In genomic region chr11:106344910-106345309, GRCm38 (mm10) we compare ENCODE assay signal across 29 mouse cellular contexts. TPM values are rescaled to one million over a fixed set of nuclear protein-coding genes. Genes with fewer than 3 reads are reported as not detected.
DNase-seq lines count a peak whose midpoint lies in the region; ATAC-seq and TF ChIP-seq lines count a peak whose summit lies in the region.
"Had no signal": no experiment of that assay in that cellular context is flagged by ENCODE, and none has a peak within 500 bp of the region (broad histone marks: within the 10 kb centered on the region; RNA-seq: fewer than 3 reads in every experiment).

No protein-coding gene starts in this region.

- WGBS in embryonic facial prominence, embryonic 11.5 days: 51% methylated on average over 6 of the region's 6 CpGs
- WGBS in embryonic facial prominence, embryonic 10.5 days: 54% methylated on average over 6 of the region's 6 CpGs
- WGBS in lung, embryonic 14.5 days: 41% methylated on average over 6 of the region's 6 CpGs

- no peak for TF ChIP-seq CTCF in lung, embryonic 14.5 days (IDR thresholded peaks at IDR 0.05; ENCODE audit: low read depth)
- TF ChIP-seq CTCF in brain, embryonic 14.5 days (IDR thresholded peaks at IDR 0.05; ENCODE audit: borderline replicate concordance, extremely low read depth, insufficient read depth, insufficient read length): no peak

- no peaks in the 10 kb centered on the region for H3K9me3 ChIP-seq in embryonic facial prominence, embryonic 11.5 days (replicated peaks; ENCODE audit: control insufficient read depth, low read length)
- H3K9me3 ChIP-seq in embryonic facial prominence, embryonic 10.5 days: no peaks in the 10 kb centered on the region
- H3K9me3 ChIP-seq in lung, embryonic 14.5 days (ENCODE audit: low read depth, low read length): no peaks in the 10 kb centered on the region
- H3K9me3 ChIP-seq: embryonic facial prominence, embryonic 13.5 days; hindbrain, embryonic 15.5 days; intestine, embryonic 15.5 days had no signal

- H3K4me1 ChIP-seq in embryonic facial prominence, embryonic 11.5 days (ENCODE audit: control insufficient read depth, insufficient read depth, low read length): no peaks in the 10 kb centered on the region
- peaks cover 26% of the 10 kb centered on the region for H3K4me1 ChIP-seq in embryonic facial prominence, embryonic 10.5 days
- H3K4me1 ChIP-seq in lung, embryonic 14.5 days (ENCODE audit: insufficient read depth): no peaks in the 10 kb centered on the region
- H3K4me1 ChIP-seq: embryonic facial prominence, embryonic 13.5 days; hindbrain, embryonic 15.5 days; intestine, embryonic 15.5 days had no signal

- no peak for ATAC-seq in embryonic facial prominence, embryonic 11.5 days (replicated peaks; ENCODE audit: insufficient number of reproducible peaks, low FRiP score, low TSS enrichment, low read depth)
- ATAC-seq in lung, embryonic 14.5 days (ENCODE audit: insufficient read depth): no peak; the same call in 1 of the 2 replicates
- ATAC-seq in erythroblast, adult 5-6 weeks (replicated peaks; ENCODE audit: low FRiP score, poor library complexity, severe bottlenecking): no peak
- ATAC-seq: intestine, embryonic 15.5 days; lung, postnatal 0 days had no signal

- H3K9ac ChIP-seq in embryonic facial prominence, embryonic 11.5 days (replicated peaks; ENCODE audit: low read length): no peak overlapping the region
- H3K9ac ChIP-seq in lung, embryonic 14.5 days: no peak overlapping the region
- H3K9ac ChIP-seq: embryonic facial prominence, embryonic 13.5 days; hindbrain, embryonic 15.5 days; intestine, embryonic 15.5 days had no signal

- H3K27ac ChIP-seq in embryonic facial prominence, embryonic 11.5 days (replicated peaks; ENCODE audit: low read depth, low read length): no peak overlapping the region
- H3K27ac ChIP-seq in embryonic facial prominence, embryonic 10.5 days (replicated peaks): no peak overlapping the region
- H3K27ac ChIP-seq in lung, embryonic 14.5 days (ENCODE audit: low read depth): no peak overlapping the region
- H3K27ac ChIP-seq: embryonic facial prominence, embryonic 13.5 days; hindbrain, embryonic 15.5 days; intestine, embryonic 15.5 days had no signal

- H3K4me2 ChIP-seq in embryonic facial prominence, embryonic 11.5 days (ENCODE audit: low read depth, low read length): no peak overlapping the region
- H3K4me2 ChIP-seq in lung, embryonic 14.5 days: no peak overlapping the region
- H3K4me2 ChIP-seq: embryonic facial prominence, embryonic 13.5 days; hindbrain, embryonic 15.5 days; intestine, embryonic 15.5 days had no signal

- H3K36me3 ChIP-seq in embryonic facial prominence, embryonic 11.5 days (replicated peaks; ENCODE audit: control insufficient read depth, insufficient read depth, low read depth, low read length): no peaks in the 10 kb centered on the region
- no peaks in the 10 kb centered on the region for H3K36me3 ChIP-seq in embryonic facial prominence, embryonic 10.5 days (replicated peaks)
- H3K36me3 ChIP-seq in lung, embryonic 14.5 days (ENCODE audit: insufficient read depth): no peaks in the 10 kb centered on the region
- H3K36me3 ChIP-seq: embryonic facial prominence, embryonic 13.5 days; hindbrain, embryonic 15.5 days; intestine, embryonic 15.5 days had no signal

- no peak for TF ChIP-seq POLR2A in brain, embryonic 14.5 days (IDR thresholded peaks at IDR 0.05; ENCODE audit: borderline replicate concordance, extremely low read depth, insufficient read depth, insufficient read length, poor library complexity, severe bottlenecking)

- peak; percentile 33 for DNase-seq in embryonic facial prominence, embryonic 11.5 days (ENCODE audit: low spot score)
- no peak for DNase-seq in embryonic facial prominence, embryonic 10.5 days (ENCODE audit: low spot score)
- DNase-seq in lung, embryonic 14.5 days: peak; percentile 21
- no peak for DNase-seq in lung, postnatal 36 days
- peak; percentile 43 for DNase-seq in brain, embryonic 14.5 days (ENCODE audit: low read depth)
- peak; percentile 73 for DNase-seq in retina, postnatal 1 day
- DNase-seq in ovary, postnatal 36 days (ENCODE audit: low spot score): no peak
- DNase-seq: adrenal gland, postnatal 10 days; cerebellum, adult 8-10 months; heart, postnatal 4 days; kidney, adult 8-10 months; kidney, postnatal 10 days; left cerebral cortex, postnatal 4 days; right cerebral cortex, adult 18-20 months; right cerebral cortex, postnatal 4 days had no signal

- no peaks in the 10 kb centered on the region for H3K27me3 ChIP-seq in embryonic facial prominence, embryonic 11.5 days (ENCODE audit: control insufficient read depth, insufficient read depth, low read length)
- H3K27me3 ChIP-seq in embryonic facial prominence, embryonic 10.5 days (replicated peaks; ENCODE audit: low read depth, poor library complexity, severe bottlenecking): 0 out of 2 replicates have a peak, but pooled peaks cover 3% of the 10 kb centered on the region
- no peaks in the 10 kb centered on the region for H3K27me3 ChIP-seq in lung, embryonic 14.5 days (ENCODE audit: insufficient read depth, low read length)
- H3K27me3 ChIP-seq: embryonic facial prominence, embryonic 13.5 days; hindbrain, embryonic 15.5 days; intestine, embryonic 15.5 days had no signal

- no peak overlapping the region for H3K4me3 ChIP-seq in embryonic facial prominence, embryonic 11.5 days (ENCODE audit: low read depth, low read length)
- no peak overlapping the region for H3K4me3 ChIP-seq in embryonic facial prominence, embryonic 10.5 days
- H3K4me3 ChIP-seq in lung, embryonic 14.5 days (ENCODE audit: low read depth, low read length): no peak overlapping the region
- H3K4me3 ChIP-seq: embryonic facial prominence, embryonic 13.5 days; hindbrain, embryonic 15.5 days; intestine, embryonic 15.5 days had no signal

RNA-seq across cellular contexts. Expression of gene Scn4a, which starts 8.2 kb away (rescaled TPM):
- polyA plus RNA-seq in embryonic facial prominence, embryonic 11.5 days (2014; fragmentation: Nextera tagmentation; extraction: Ambion mirVana): 0.03 and 0.07 TPM in 2 replicates
- polyA plus RNA-seq in embryonic facial prominence, embryonic 10.5 days (2016; fragmentation: Nextera tagmentation; extraction: Ambion mirVana): 0.04 and 0.10 TPM in 2 replicates
- polyA plus RNA-seq in lung, embryonic 14.5 days (2014; fragmentation: Nextera tagmentation; extraction: Ambion mirVana): 0.05 and 0.24 TPM in 2 replicates
- polyA plus RNA-seq in brain, embryonic 14.5 days (2012; rRNA removed): 0.01 and 0.07 TPM in 2 replicates
- total RNA-seq in erythroblast, adult 5-6 weeks (2015; ENCODE audit: low replicate concordance): not detected in 2 replicates
- not detected in 2 replicates for total RNA-seq in erythroblast, adult 5-6 weeks (2017; ENCODE audit: low replicate concordance)
- total RNA-seq: layer of hippocampus, postnatal 14 days; left cerebral cortex, postnatal 4 days had no signal
- polyA plus RNA-seq: hindbrain, embryonic 15.5 days had no signal

RNA-seq across cellular contexts. Expression of gene Prr29, which starts 20.4 kb away (rescaled TPM):
- not detected in 2 replicates for polyA plus RNA-seq in embryonic facial prominence, embryonic 11.5 days (2014; fragmentation: Nextera tagmentation; extraction: Ambion mirVana)
- not detected in 2 replicates for polyA plus RNA-seq in embryonic facial prominence, embryonic 10.5 days (2016; fragmentation: Nextera tagmentation; extraction: Ambion mirVana)
- 0.16 and 0.39 TPM in 2 replicates for polyA plus RNA-seq in lung, embryonic 14.5 days (2014; fragmentation: Nextera tagmentation; extraction: Ambion mirVana)
- not detected in 2 replicates for polyA plus RNA-seq in brain, embryonic 14.5 days (2012; rRNA removed)
- not detected in 2 replicates for total RNA-seq in erythroblast, adult 5-6 weeks (2015; ENCODE audit: low replicate concordance)
- total RNA-seq in erythroblast, adult 5-6 weeks (2017; ENCODE audit: low replicate concordance): not detected in 2 replicates
- total RNA-seq: common myeloid progenitor, adult 5-6 weeks; left cerebral cortex, adult 8-10 months; left cerebral cortex, postnatal 4 days; liver, adult 2 months; neutrophil, adult 5-6 weeks had no signal
- polyA plus RNA-seq: embryonic facial prominence, embryonic 13.5 days; hindbrain, embryonic 15.5 days; liver, embryonic 16.5 days had no signal

RNA-seq across cellular contexts. Expression of gene Cd79b, which starts 30.3 kb away (rescaled TPM):
- 1.3 and 1.9 TPM in 2 replicates for polyA plus RNA-seq in embryonic facial prominence, embryonic 11.5 days (2014; fragmentation: Nextera tagmentation; extraction: Ambion mirVana)
- 0.91 and 1.7 TPM in 2 replicates for polyA plus RNA-seq in embryonic facial prominence, embryonic 10.5 days (2016; fragmentation: Nextera tagmentation; extraction: Ambion mirVana)
- polyA plus RNA-seq in lung, embryonic 14.5 days (2014; fragmentation: Nextera tagmentation; extraction: Ambion mirVana): 2.5 and 3.4 TPM in 2 replicates
- polyA plus RNA-seq in brain, embryonic 14.5 days (2012; rRNA removed): 0.48 and 0.62 TPM in 2 replicates
- total RNA-seq in erythroblast, adult 5-6 weeks (2015; ENCODE audit: low replicate concordance): 10.7 and 16.1 TPM in 2 replicates
- 3.2 and 7.2 TPM in 2 replicates for total RNA-seq in erythroblast, adult 5-6 weeks (2017; ENCODE audit: low replicate concordance)

RNA-seq across cellular contexts. Expression of gene Icam2, which starts 43.0 kb away (rescaled TPM):
- polyA plus RNA-seq in embryonic facial prominence, embryonic 11.5 days (2014; fragmentation: Nextera tagmentation; extraction: Ambion mirVana): 23.7 and 28.7 TPM in 2 replicates
- 16.9 and 20.6 TPM in 2 replicates for polyA plus RNA-seq in embryonic facial prominence, embryonic 10.5 days (2016; fragmentation: Nextera tagmentation; extraction: Ambion mirVana)
- 68.3 and 76.7 TPM in 2 replicates for polyA plus RNA-seq in lung, embryonic 14.5 days (2014; fragmentation: Nextera tagmentation; extraction: Ambion mirVana)
- polyA plus RNA-seq in brain, embryonic 14.5 days (2012; rRNA removed): 11.5 and 11.9 TPM in 2 replicates
- 9.8 and 10.7 TPM in 2 replicates for total RNA-seq in erythroblast, adult 5-6 weeks (2015; ENCODE audit: low replicate concordance)
- 4.0 and 13.7 TPM in 2 replicates for total RNA-seq in erythroblast, adult 5-6 weeks (2017; ENCODE audit: low replicate concordance)

RNA-seq across cellular contexts. Expression of gene Gh, which starts 43.2 kb away (rescaled TPM):
- not detected in 2 replicates for polyA plus RNA-seq in embryonic facial prominence, embryonic 11.5 days (2014; fragmentation: Nextera tagmentation; extraction: Ambion mirVana)
- polyA plus RNA-seq in embryonic facial prominence, embryonic 10.5 days (2016; fragmentation: Nextera tagmentation; extraction: Ambion mirVana): not detected in 2 replicates
- not detected in 2 replicates for polyA plus RNA-seq in lung, embryonic 14.5 days (2014; fragmentation: Nextera tagmentation; extraction: Ambion mirVana)
- not detected in 2 replicates for polyA plus RNA-seq in brain, embryonic 14.5 days (2012; rRNA removed)
- not detected in 2 replicates for total RNA-seq in erythroblast, adult 5-6 weeks (2015; ENCODE audit: low replicate concordance)
- not detected in 2 replicates for total RNA-seq in erythroblast, adult 5-6 weeks (2017; ENCODE audit: low replicate concordance)
- total RNA-seq: adrenal gland, postnatal 10 days; common myeloid progenitor, adult 5-6 weeks; heart, postnatal 4 days; layer of hippocampus, postnatal 14 days; left cerebral cortex, postnatal 4 days; liver, adult 2 months had no signal
- polyA plus RNA-seq: embryonic facial prominence, embryonic 13.5 days; gonadal fat pad, adult 2 months; heart, embryonic 16.5 days; hindbrain, embryonic 15.5 days; intestine, embryonic 15.5 days; liver, adult 2 months; liver, embryonic 16.5 days; lung, postnatal 0 days; urinary bladder, adult 2 months had no signal

Comparison
In these comparisons a context has a peak if more than half of its experiments do, and no peak if none do; other contexts are left out.
1. DNase-seq: peak in embryonic facial prominence, embryonic 11.5 days (single experiment), lung, embryonic 14.5 days (single experiment), brain, embryonic 14.5 days (single experiment) and retina, postnatal 1 day (single experiment); none in embryonic facial prominence, embryonic 10.5 days (single experiment), lung, postnatal 36 days (single experiment) and ovary, postnatal 36 days (single experiment).